Comparison of ENCODE assay signal across 24 mouse cellular contexts in genomic region chr7:123397369-123397768, GRCm38 (mm10). TPM values are rescaled to one million over a fixed set of nuclear protein-coding genes. Genes with fewer than 3 reads are reported as not detected.
A peak's percentile ranks its signal among the peaks of the same experiment; 100 is the strongest.
DNase-seq lines count a peak whose midpoint lies in the region; ATAC-seq and TF ChIP-seq lines count a peak whose summit lies in the region.
"Had no signal": no experiment of that assay in that cellular context is flagged by ENCODE, and none has a peak within 500 bp of the region (broad histone marks: within the 10 kb centered on the region; RNA-seq: fewer than 3 reads in every experiment).

No protein-coding gene starts in this region.

- TF ChIP-seq CTCF in cerebellum, adult 2 months (IDR thresholded peaks at IDR 0.05; ENCODE audit: borderline replicate concordance, insufficient read depth, low read depth, low read length): no peak
- TF ChIP-seq CTCF in CH12.LX (conservative IDR thresholded peaks at IDR 0.05 in 1 of 2, IDR thresholded peaks at IDR 0.05 in 1 of 2; ENCODE audit: low read depth in 2 of 2, low read length in 2 of 2): no peak
- TF ChIP-seq CTCF in left cerebral cortex, adult 2 months (IDR thresholded peaks at IDR 0.05): no peak

- no peaks in the 10 kb centered on the region for H3K9me3 ChIP-seq in CH12.LX (replicated peaks; ENCODE audit: low read length)
- H3K9me3 ChIP-seq: embryonic facial prominence, embryonic 12.5 days; forebrain, embryonic 13.5 days; heart, embryonic 10.5 days; hindbrain, embryonic 12.5 days; limb, embryonic 10.5 days; midbrain, embryonic 12.5 days; neural tube, embryonic 13.5 days had no signal

- H3K27ac ChIP-seq in cerebellum, adult 2 months (ENCODE audit: insufficient read depth, low read length): peak overlapping the region; percentile 1; the same call in 1 of the 2 replicates
- peak overlapping the region; percentile 20; the same call in 1 of the 2 replicates for H3K27ac ChIP-seq in CH12.LX (ENCODE audit: insufficient read depth, low read depth)
- H3K27ac ChIP-seq in left cerebral cortex, adult 2 months: no peak overlapping the region
- H3K27ac ChIP-seq: embryonic facial prominence, embryonic 12.5 days; forebrain, embryonic 13.5 days; heart, embryonic 10.5 days; hindbrain, embryonic 12.5 days; limb, embryonic 10.5 days; midbrain, embryonic 12.5 days; neural tube, embryonic 13.5 days had no signal

- intact Hi-C loops in left cerebral cortex, adult 2 months (cut with DNase I): loop anchor here (5.0 kb wide), 1 partner anchor 190 kb away; no protein-coding TSS in a partner anchor

- H3K4me1 ChIP-seq in cerebellum, adult 2 months (ENCODE audit: control insufficient read depth, insufficient read depth, low read length): peaks cover 23% of the 10 kb centered on the region
- H3K4me1 ChIP-seq in CH12.LX (ENCODE audit: control insufficient read depth in 1 of 2, insufficient read depth in 2 of 2): peaks cover 11 to 23% of the 10 kb centered on the region in 2 experiments
- H3K4me1 ChIP-seq: embryonic facial prominence, embryonic 12.5 days; hindbrain, embryonic 12.5 days; limb, embryonic 10.5 days; midbrain, embryonic 12.5 days; neural tube, embryonic 13.5 days had no signal

- TF ChIP-seq POLR2A in cerebellum, adult 2 months (IDR thresholded peaks at IDR 0.05; ENCODE audit: borderline replicate concordance, insufficient read depth, low read length): no peak
- TF ChIP-seq POLR2A in CH12.LX (IDR thresholded peaks at IDR 0.05; ENCODE audit: low read depth, low read length): peak; percentile 33; the same call in 1 of the 2 replicates

- H3K79me2 ChIP-seq in CH12.LX (replicated peaks; ENCODE audit: control insufficient read depth, extremely low read depth, insufficient read depth, poor library complexity, severe bottlenecking): no peaks in the 10 kb centered on the region

- H3K4me3 ChIP-seq in cerebellum, adult 2 months (replicated peaks; ENCODE audit: insufficient read depth, low read depth, low read length): no peak overlapping the region
- peak overlapping the region in 1 of 3 experiments; percentile 22 for H3K4me3 ChIP-seq in CH12.LX (replicated peaks in 1 of 3; ENCODE audit: low read depth in 2 of 3, low read length in 2 of 3, poor library complexity in 1 of 3)
- H3K4me3 ChIP-seq in left cerebral cortex, adult 2 months: no peak overlapping the region
- H3K4me3 ChIP-seq: embryonic facial prominence, embryonic 12.5 days; erythroblast, embryonic 14.5 days; forebrain, embryonic 13.5 days; heart, embryonic 10.5 days; hindbrain, embryonic 12.5 days; limb, embryonic 10.5 days; midbrain, embryonic 12.5 days; neural tube, embryonic 13.5 days had no signal

- H3K4me2 ChIP-seq in CH12.LX (ENCODE audit: insufficient read depth, low read depth, poor library complexity, severe bottlenecking): peak overlapping the region; percentile 72
- H3K4me2 ChIP-seq: embryonic facial prominence, embryonic 12.5 days; forebrain, embryonic 13.5 days; hindbrain, embryonic 12.5 days; midbrain, embryonic 12.5 days; neural tube, embryonic 13.5 days had no signal

- H3K36me3 ChIP-seq in CH12.LX (replicated peaks in 1 of 2; ENCODE audit: control insufficient read depth in 1 of 2, insufficient read depth in 1 of 2, low read length in 1 of 2): peaks cover under 1 to 39% of the 10 kb centered on the region in 2 experiments

- ATAC-seq in neutrophil, adult 5-6 weeks (ENCODE audit: extremely low read depth, insufficient number of reproducible peaks, low FRiP score, poor library complexity, severe bottlenecking): 0 out of 2 replicates have a peak, but pooled peaks have one; percentile 42
- ATAC-seq: forebrain, embryonic 13.5 days; inflammation-experienced regulatory T-cells, adult 6 months had no signal

- H3K9ac ChIP-seq in CH12.LX (ENCODE audit: insufficient read depth, low read depth): peak overlapping the region; percentile 9; the same call in 1 of the 2 replicates
- H3K9ac ChIP-seq: embryonic facial prominence, embryonic 12.5 days; forebrain, embryonic 13.5 days; hindbrain, embryonic 12.5 days; midbrain, embryonic 12.5 days; neural tube, embryonic 13.5 days had no signal

- DNase-seq in cerebellum, adult 2 months: peak in 1 of 2 experiments; percentile 31
- DNase-seq in cerebellum, postnatal 4 days (ENCODE audit: low spot score in 2 of 2): no peak
- peak; percentile 74 for DNase-seq in CH12.LX (ENCODE audit: extremely low read depth)
- peak; percentile 24 for DNase-seq in induced T-regulatory cell, adult 2 months (ENCODE audit: low read depth)
- DNase-seq in frontal cortex, postnatal 14 days (ENCODE audit: low spot score in 2 of 2): no peak
- DNase-seq in left cerebral cortex, adult 2 months (ENCODE audit: extremely low spot score in 1 of 2, low spot score in 2 of 2): no peak
- DNase-seq in thymus, postnatal 14 days: no peak
- DNase-seq: cerebellum, adult 9-10 months; gastrocnemius, postnatal 25 days; heart, postnatal 10 days; kidney, postnatal 4 days; layer of hippocampus, adult 9-11 months; lung, adult 18-20 months; lung, postnatal 4 days had no signal

- no peak for TF ChIP-seq RAD21 in CH12.LX (IDR thresholded peaks at IDR 0.05; ENCODE audit: low read depth, low read length)

- in situ Hi-C loops in CH12.LX (cut with MboI; ENCODE audit: low pct_ligation_motif_present, low pct_unique_long_range_greater_than_20kb, low sequenced_read_pairs): no loop called here

- WGBS in cerebellum, adult 2 months: 79% methylated on average over 8 of the region's 8 CpGs

- H3K27me3 ChIP-seq in cerebellum, adult 2 months (ENCODE audit: control insufficient read depth, insufficient read depth, low read length): no peaks in the 10 kb centered on the region
- H3K27me3 ChIP-seq in CH12.LX (replicated peaks): no peaks in the 10 kb centered on the region
- H3K27me3 ChIP-seq: embryonic facial prominence, embryonic 12.5 days; forebrain, embryonic 13.5 days; hindbrain, embryonic 12.5 days; midbrain, embryonic 12.5 days; neural tube, embryonic 13.5 days had no signal

- dilution Hi-C loops in CH12.LX (cut with MboI; ENCODE audit: extremely low pct_ligation_motif_present, extremely low pct_unique_long_range_greater_than_20kb, low sequenced_read_pairs): no loop called here

- TF ChIP-seq EP300 in CH12.LX (IDR thresholded peaks at IDR 0.05; ENCODE audit: low read length): no peak

TF ChIP-seq in CH12.LX, 34 proteins besides CTCF, POLR2A, EP300 and RAD21:
- TF ChIP-seq POLR2AphosphoS2 (IDR thresholded peaks at IDR 0.05; ENCODE audit: low read depth, low read length): no peak
- no peak for TF ChIP-seq TCF12 (IDR thresholded peaks at IDR 0.05; ENCODE audit: low read depth, low read length)
- no peak for TF ChIP-seq SIN3A (IDR thresholded peaks at IDR 0.05; ENCODE audit: low read length)
- peak; percentile 88 for TF ChIP-seq ELF1 (IDR thresholded peaks at IDR 0.05; ENCODE audit: low read depth, low read length)
- TF ChIP-seq KAT2A (IDR thresholded peaks at IDR 0.05; ENCODE audit: insufficient replicate concordance, low read length): no peak
- TF ChIP-seq MAFK (IDR thresholded peaks at IDR 0.05; ENCODE audit: insufficient replicate concordance, low read length): no peak
- no peak; the same call in 1 of the 2 replicates for TF ChIP-seq CHD2 (IDR thresholded peaks at IDR 0.05; ENCODE audit: low read length)
- no peak for TF ChIP-seq ZKSCAN1 (IDR thresholded peaks at IDR 0.05; ENCODE audit: borderline replicate concordance, low read depth, low read length)
- no peak for TF ChIP-seq ZNF384 (IDR thresholded peaks at IDR 0.05; ENCODE audit: low read depth, low read length)
- peak; percentile 61 for TF ChIP-seq HCFC1 (IDR thresholded peaks at IDR 0.05; ENCODE audit: low read depth, low read length)
- no peak for TF ChIP-seq CHD1 (IDR thresholded peaks at IDR 0.05; ENCODE audit: low read depth, low read length)
- no peak for TF ChIP-seq SMC3 (IDR thresholded peaks at IDR 0.05; ENCODE audit: low read depth, low read length)
- no peak for TF ChIP-seq USF2 (conservative IDR thresholded peaks at IDR 0.05; ENCODE audit: low read depth, low read length)
- no peak for TF ChIP-seq TBP (conservative IDR thresholded peaks at IDR 0.05; ENCODE audit: low read depth, low read length)
- TF ChIP-seq E2F4 (IDR thresholded peaks at IDR 0.05; ENCODE audit: insufficient replicate concordance, low read depth, low read length): no peak
- no peak for TF ChIP-seq RCOR1 (conservative IDR thresholded peaks at IDR 0.05; ENCODE audit: low read depth, low read length)
- TF ChIP-seq UBTF (IDR thresholded peaks at IDR 0.05; ENCODE audit: low read depth, low read length): no peak
- TF ChIP-seq IRF4 (IDR thresholded peaks at IDR 0.05; ENCODE audit: low read depth, low read length): peak; percentile 78; the same call in 1 of the 2 replicates
- peak; percentile 39; the same call in 1 of the 2 replicates for TF ChIP-seq MYC (IDR thresholded peaks at IDR 0.05; ENCODE audit: low read depth, low read length)
- TF ChIP-seq MAX (IDR thresholded peaks at IDR 0.05; ENCODE audit: low read length): no peak; the same call in 1 of the 2 replicates
- TF ChIP-seq GABPA (IDR thresholded peaks at IDR 0.05; ENCODE audit: insufficient replicate concordance, low read depth, low read length): no peak
- TF ChIP-seq ZMIZ1 (IDR thresholded peaks at IDR 0.05; ENCODE audit: low read depth, low read length): no peak
- TF ChIP-seq ETS1 (conservative IDR thresholded peaks at IDR 0.05; ENCODE audit: low read depth, low read length): no peak; the same call in 1 of the 2 replicates
- 0 out of 2 replicates have a peak, but pooled peaks have one; percentile 39 for TF ChIP-seq MXI1 (IDR thresholded peaks at IDR 0.05; ENCODE audit: low read depth, low read length)
- no peak for TF ChIP-seq NELFE (IDR thresholded peaks at IDR 0.05; ENCODE audit: low read depth, low read length)
- TF ChIP-seq BHLHE40 (IDR thresholded peaks at IDR 0.05; ENCODE audit: low read depth, low read length): 0 out of 2 replicates have a peak, but pooled peaks have one; percentile 24
- no peak for TF ChIP-seq USF1 (IDR thresholded peaks at IDR 0.05; ENCODE audit: low read depth, low read length)
- TF ChIP-seq PAX5 (IDR thresholded peaks at IDR 0.05; ENCODE audit: low read length): no peak

RNA-seq across cellular contexts. Expression of gene Arhgap17, which starts 27.7 kb away (rescaled TPM):
- 21.2 and 24.7 TPM in 2 replicates for polyA plus RNA-seq in cerebellum, adult 2 months (2012; rRNA removed)
- total RNA-seq in CH12.LX (2012; rRNA removed) (5.8 and 6.7 TPM in 2 replicates), CH12.LX (2014; rRNA removed) (6.3 and 7.4 TPM in 2 replicates)
- 43.7 and 56.1 TPM in 2 replicates for polyA plus RNA-seq in CH12.LX (2012; ENCODE audit: insufficient read length, low read depth)
- 105 and 107 TPM in 2 replicates for total RNA-seq in neutrophil, adult 5-6 weeks (2017)
- 10 to 100 TPM; 20.3 to 22.1 TPM for total RNA-seq in left cerebral cortex, adult 2 months (2021)

RNA-seq across cellular contexts. Expression of gene Lcmt1, which starts 27.8 kb away (rescaled TPM):
- polyA plus RNA-seq in cerebellum, adult 2 months (2012; rRNA removed): 77.0 and 81.3 TPM in 2 replicates
- total RNA-seq in CH12.LX (2012; rRNA removed): 26.4 and 27.6 TPM in 2 replicates
- 34.8 and 38.0 TPM in 2 replicates for total RNA-seq in CH12.LX (2014; rRNA removed)
- polyA plus RNA-seq in CH12.LX (2012; ENCODE audit: insufficient read length, low read depth): 26.4 and 28.6 TPM in 2 replicates
- 9.0 and 11.1 TPM in 2 replicates for total RNA-seq in neutrophil, adult 5-6 weeks (2017)
- 10 to 100 TPM; 82.1 to 88.2 TPM for total RNA-seq in left cerebral cortex, adult 2 months (2021)

Comparison
In these comparisons a context has a peak if more than half of its experiments do, and no peak if none do; other contexts are left out.
1. DNase-seq: peak in CH12.LX (single experiment) and induced T-regulatory cell, adult 2 months (single experiment); none in cerebellum, postnatal 4 days (0 of 2), frontal cortex, postnatal 14 days (0 of 2), left cerebral cortex, adult 2 months (0 of 2) and thymus, postnatal 14 days (single experiment).